Mouse (Mus musculus): ENCODE data around the gene Olfr52. TPM values are rescaled to one million over a fixed set of nuclear protein-coding genes. Genes with fewer than 3 reads are reported as not detected.

Olfr52 gene
- not detected for polyA plus RNA-seq (2017; shearing (Covaris generic))

DNA sequence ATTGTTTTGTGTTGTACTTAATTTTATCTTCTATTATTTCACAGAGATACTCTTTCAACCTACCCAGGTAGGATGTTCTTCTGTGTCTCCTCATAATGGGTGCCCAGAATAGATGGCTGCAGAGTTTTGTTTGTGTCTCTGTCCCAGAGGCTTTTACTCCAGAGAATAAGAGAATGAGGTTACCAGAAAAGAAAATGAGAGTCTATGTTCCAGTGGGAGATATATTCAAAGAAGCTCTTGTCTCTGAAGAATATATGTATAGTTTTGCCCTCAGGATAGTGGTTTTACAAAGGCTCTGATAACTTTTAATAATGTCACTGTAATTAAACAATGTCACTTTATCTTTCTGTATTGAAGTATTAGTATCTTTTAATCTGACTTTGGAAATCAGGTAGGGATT, at the start of gene Olfr52:
Gene Olfr52 (minus strand): TSS at position 101 of the 400 bp plus-strand sequence.

GRCm38 (mm10) chr2:86231301-86231700, 45.8 kb upstream of the Olfr52 start, which contains the start of gene Olfr1047:
TSS of gene Olfr1047 (minus strand) at chr2:86231401.

DNA sequence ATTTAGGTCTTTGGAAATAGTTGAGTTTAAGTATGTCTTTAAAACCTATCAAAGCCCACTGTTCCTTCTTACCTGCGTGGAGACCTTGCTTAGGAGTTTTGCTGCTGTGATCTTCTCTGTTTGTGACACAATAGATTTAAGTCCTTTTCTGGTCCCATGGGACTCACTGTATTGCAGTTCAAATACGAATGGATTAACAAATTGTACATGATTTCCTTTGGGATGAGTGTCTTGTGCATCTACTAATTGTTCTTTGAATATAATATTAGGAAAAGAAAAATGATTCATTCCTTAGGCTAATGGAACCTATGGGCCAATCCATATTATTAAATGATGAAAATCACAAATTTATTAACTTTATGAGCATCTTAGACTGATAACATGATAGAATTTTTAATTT, 33.7 kb upstream of the Olfr52 start, which contains the start of gene Olfr1046:
Gene Olfr1046 (minus strand): TSS at position 101 of the 400 bp plus-strand sequence.

DNA sequence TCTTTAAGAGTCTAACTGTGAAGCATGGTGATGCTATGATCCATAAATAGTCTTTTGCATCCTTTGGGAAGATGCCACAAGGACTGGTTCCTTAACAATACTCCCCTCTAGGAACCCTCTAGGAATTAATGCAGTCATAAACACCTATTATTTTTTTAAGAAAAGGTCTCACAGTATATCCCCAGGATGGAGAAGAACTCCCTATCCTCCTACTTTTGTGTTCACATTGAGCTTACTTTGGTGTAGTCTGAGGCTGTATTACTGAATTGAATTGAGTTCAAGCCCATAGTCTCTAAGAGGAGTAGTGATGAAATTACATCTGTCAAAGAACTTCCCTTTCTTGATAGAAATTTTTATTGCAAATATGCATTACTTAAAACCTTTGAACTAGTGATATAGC, 17.4 kb upstream of the Olfr52 start, which contains the start of gene Olfr1045:
Gene Olfr1045 (minus strand): TSS at position 101 of the 400 bp plus-strand sequence.

GRCm38 (mm10) chr2:86177720-86178119, 7.8 kb downstream of the Olfr52 start, which contains the start of gene Olfr1044:
TSS of gene Olfr1044 (minus strand) at chr2:86177820.

DNA sequence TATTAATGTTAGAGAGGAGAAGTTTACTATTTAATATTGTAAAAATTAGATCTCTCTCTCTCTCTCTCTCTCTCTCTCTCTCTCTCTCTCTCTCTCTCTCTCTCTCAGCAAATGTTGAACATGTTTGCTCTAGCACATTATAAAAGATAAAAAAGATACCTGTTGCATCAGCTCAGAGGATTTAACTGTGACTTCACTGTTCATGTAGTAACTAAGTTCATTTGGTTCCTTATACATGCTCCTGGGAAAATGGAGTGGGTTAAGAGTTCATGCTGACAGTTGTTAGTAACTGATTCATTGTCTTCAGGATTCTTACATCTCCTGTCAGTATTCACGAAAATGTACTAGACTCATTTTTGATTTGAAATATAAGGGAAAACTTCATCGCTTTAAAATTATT, 18.1 kb downstream of the Olfr52 start, which contains the start of gene Olfr1043:
Gene Olfr1043 (minus strand): TSS at position 101 of the 400 bp plus-strand sequence.

GRCm38 (mm10) chr2:86161738-86162137, 23.7 kb downstream of the Olfr52 start, which contains the start of gene Olfr1042:
TSS of gene Olfr1042 (minus strand) at chr2:86161838.

DNA sequence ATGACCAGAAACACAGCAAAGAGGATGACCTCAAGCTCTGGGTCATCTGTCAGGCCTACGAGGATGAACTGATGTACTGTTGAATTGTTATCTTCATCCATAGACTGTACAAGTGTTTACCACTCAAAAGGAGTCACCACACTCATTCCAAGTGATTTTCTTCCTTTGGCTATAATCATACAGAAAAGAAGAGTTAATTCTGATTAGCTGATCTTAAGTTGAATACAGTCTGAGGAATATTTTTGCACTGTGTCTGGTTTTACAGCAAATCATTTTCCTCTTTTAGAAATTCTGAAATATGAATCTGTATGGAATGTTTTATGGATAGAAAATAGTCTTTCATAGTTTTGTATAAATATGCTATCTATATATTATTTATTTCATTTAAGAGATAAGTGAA, 38.9 kb downstream of the Olfr52 start, which contains the start of gene Olfr1040:
Gene Olfr1040 (minus strand): TSS at position 101 of the 400 bp plus-strand sequence.

DNA sequence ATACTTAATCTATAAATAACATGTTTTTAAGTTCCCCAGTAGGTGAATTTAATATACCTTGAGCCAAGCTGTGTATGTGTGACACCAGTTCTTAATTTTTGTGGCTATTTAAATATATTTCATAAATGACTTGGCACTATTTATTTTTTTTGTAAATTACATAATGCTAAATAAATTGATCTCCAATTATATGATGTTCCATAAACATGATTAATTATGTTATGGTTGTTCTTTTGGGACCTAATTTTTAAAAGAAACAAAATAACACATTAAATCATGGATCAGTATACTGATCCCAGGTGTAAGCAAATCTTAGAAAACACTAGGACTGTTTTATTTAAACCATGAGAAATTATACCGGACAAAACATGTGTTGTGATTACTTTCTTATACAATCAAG, 49.7 kb downstream of the Olfr52 start, which contains the start of gene Olfr1039:
Gene Olfr1039 (minus strand): TSS at position 101 of the 400 bp plus-strand sequence.

Other genes starting within 250 kb of the Olfr52 start
- gene Olfr1028, start 235.2 kb downstream of the Olfr52 start, polyA plus RNA-seq (2017; shearing (Covaris generic)): not detected
- not detected for gene Olfr1029, start 211.8 kb downstream of the Olfr52 start, polyA plus RNA-seq (2017; shearing (Covaris generic))
- gene Olfr1030, start 206.4 kb downstream of the Olfr52 start, polyA plus RNA-seq (2017; shearing (Covaris generic)): not detected
- gene Olfr1031, start 195.4 kb downstream of the Olfr52 start, polyA plus RNA-seq (2017; shearing (Covaris generic)): not detected
- gene Olfr1032, start 180.1 kb downstream of the Olfr52 start, polyA plus RNA-seq (2017; shearing (Covaris generic)): not detected
- gene Olfr1033, start 165.1 kb downstream of the Olfr52 start, polyA plus RNA-seq (2017; shearing (Covaris generic)): not detected
- gene Olfr1034, start 139.8 kb downstream of the Olfr52 start, polyA plus RNA-seq (2017; shearing (Covaris generic)): not detected
- not detected for gene Olfr1036, start 111.7 kb downstream of the Olfr52 start, polyA plus RNA-seq (2017; shearing (Covaris generic))
- not detected for gene Olfr1037, start 98.3 kb downstream of the Olfr52 start, polyA plus RNA-seq (2017; shearing (Covaris generic))
- gene Olfr1039, start 49.8 kb downstream of the Olfr52 start, polyA plus RNA-seq (2017; shearing (Covaris generic)): not detected
- not detected for gene Olfr1040, start 39.0 kb downstream of the Olfr52 start, polyA plus RNA-seq (2017; shearing (Covaris generic))
- gene Olfr1042, start 23.8 kb downstream of the Olfr52 start, polyA plus RNA-seq (2017; shearing (Covaris generic)): not detected
- gene Olfr1043, start 18.2 kb downstream of the Olfr52 start, polyA plus RNA-seq (2017; shearing (Covaris generic)): not detected
- not detected for gene Olfr1044, start 7.9 kb downstream of the Olfr52 start, polyA plus RNA-seq (2017; shearing (Covaris generic))
- not detected for gene Olfr1045, start 17.3 kb upstream of the Olfr52 start, polyA plus RNA-seq (2017; shearing (Covaris generic))
- gene Olfr1046, start 33.6 kb upstream of the Olfr52 start, polyA plus RNA-seq (2017; shearing (Covaris generic)): not detected
- not detected for gene Olfr1047, start 45.7 kb upstream of the Olfr52 start, polyA plus RNA-seq (2017; shearing (Covaris generic))
- gene Olfr1048, start 54.6 kb upstream of the Olfr52 start, polyA plus RNA-seq (2017; shearing (Covaris generic)): not detected
- gene Olfr1049, start 72.6 kb upstream of the Olfr52 start, polyA plus RNA-seq (2017; shearing (Covaris generic)): not detected
- not detected for gene Olfr1051, start 93.4 kb upstream of the Olfr52 start, polyA plus RNA-seq (2017; shearing (Covaris generic))
- gene Olfr1052, start 106.8 kb upstream of the Olfr52 start, polyA plus RNA-seq (2017; shearing (Covaris generic)): not detected
- gene Olfr1053, start 129.6 kb upstream of the Olfr52 start, polyA plus RNA-seq (2017; shearing (Covaris generic)): not detected
- not detected for gene Olfr1054, start 149.8 kb upstream of the Olfr52 start, polyA plus RNA-seq (2017; shearing (Covaris generic))
- not detected for gene Olfr1055, start 164.6 kb upstream of the Olfr52 start, polyA plus RNA-seq (2017; shearing (Covaris generic))
- gene Olfr1056, start 176.8 kb upstream of the Olfr52 start, polyA plus RNA-seq (2017; shearing (Covaris generic)): not detected
- not detected for gene Olfr1057, start 192.7 kb upstream of the Olfr52 start, polyA plus RNA-seq (2017; shearing (Covaris generic))
- gene Olfr1058, start 202.9 kb upstream of the Olfr52 start, polyA plus RNA-seq (2017; shearing (Covaris generic)): not detected
- gene Olfr1061, start 228.4 kb upstream of the Olfr52 start, polyA plus RNA-seq (2017; shearing (Covaris generic)): not detected
- gene Olfr1062, start 241.1 kb upstream of the Olfr52 start, polyA plus RNA-seq (2017; shearing (Covaris generic)): not detected